Mouse (Mus musculus) layer of hippocampus, adult 9-10 months (tissue): ENCODE measurements around the gene Slc12a7.
"Not testable (repeated sequence)": the region's sequence is repeated elsewhere in the genome, so short reads cannot be mapped to it uniquely, and the experiment has no call there.

ENCODE experiments used
- DNase-seq: peaks from one replicate; pipeline ENCODE4 v3.0.0; 2022; ENCODE audit warnings: low spot score

Gene Slc12a7

DNA sequence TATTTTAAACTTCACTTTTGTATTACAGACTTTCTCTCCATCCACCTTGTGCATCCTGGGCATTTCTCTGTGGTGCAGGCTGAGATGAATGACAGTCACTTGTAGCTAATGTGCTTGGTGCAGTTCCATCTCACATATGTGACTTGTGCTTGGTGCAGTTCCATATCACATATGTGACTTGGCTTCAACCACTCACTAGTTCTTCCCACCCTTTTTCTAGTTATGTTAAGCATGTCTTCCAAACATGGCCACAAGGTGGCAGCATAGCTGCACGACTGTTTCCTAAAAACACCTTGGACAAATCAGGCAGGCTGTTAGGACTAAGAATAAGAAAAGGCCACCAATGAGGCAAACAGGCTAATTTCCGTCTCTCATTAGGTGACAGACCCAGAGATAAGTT lies 14.7 kb upstream of the Slc12a7 start:
- DNase-seq = peak; percentile 82

DNA sequence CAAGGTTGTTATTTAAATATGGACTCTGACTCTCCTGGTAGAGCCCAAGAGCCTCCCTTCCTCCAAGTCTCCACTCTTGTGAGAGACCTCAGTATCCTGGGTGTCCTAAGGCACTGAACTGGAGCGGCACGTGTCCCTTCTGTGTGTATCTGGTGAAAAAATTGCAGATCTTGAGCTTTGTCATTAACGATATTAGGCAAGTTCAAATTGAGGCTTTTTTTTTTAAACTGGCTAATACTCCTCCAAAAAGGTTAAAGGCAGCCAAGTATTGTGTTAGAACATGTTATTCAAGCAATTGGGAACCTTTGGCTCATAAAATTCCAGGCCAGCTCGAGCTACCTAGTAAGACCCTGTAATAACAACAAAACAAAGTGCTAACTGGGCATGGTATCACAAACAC lies 12.7 kb upstream of the Slc12a7 start:
- no peak for DNase-seq

DNA sequence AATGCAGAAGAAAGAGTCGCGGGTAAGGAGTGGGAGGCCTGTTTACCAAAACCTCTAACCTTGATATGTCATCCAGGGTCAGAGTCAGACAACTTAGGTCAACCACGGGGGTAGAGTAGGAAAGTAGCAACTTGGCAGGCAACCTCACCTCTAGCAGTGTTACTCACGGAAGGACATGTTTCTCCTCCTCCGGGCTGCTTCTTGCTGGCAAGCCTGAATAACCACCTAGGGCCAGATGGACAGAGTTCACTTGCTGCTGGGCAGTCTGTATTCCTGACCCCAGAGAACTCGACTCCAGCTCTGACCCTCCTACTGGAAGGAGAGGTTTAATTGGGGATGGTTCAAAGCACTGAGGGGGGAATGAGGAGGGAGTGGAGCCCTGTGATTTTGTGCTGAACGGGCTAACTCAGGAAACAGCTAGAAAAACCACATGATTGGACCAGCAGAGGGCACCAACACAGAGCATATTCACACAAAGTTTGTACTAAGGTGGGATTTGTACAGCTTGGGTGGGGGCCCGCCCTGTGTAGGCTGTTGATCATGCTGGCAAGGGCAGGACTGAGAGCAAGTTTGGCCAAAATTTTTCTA lies 9.7 kb upstream of the Slc12a7 start:
- peak; percentile 13 for DNase-seq

GRCm38 (mm10) chr13:73725315-73725714 lies 7.6 kb upstream of the Slc12a7 start:
- no peak for DNase-seq

DNA sequence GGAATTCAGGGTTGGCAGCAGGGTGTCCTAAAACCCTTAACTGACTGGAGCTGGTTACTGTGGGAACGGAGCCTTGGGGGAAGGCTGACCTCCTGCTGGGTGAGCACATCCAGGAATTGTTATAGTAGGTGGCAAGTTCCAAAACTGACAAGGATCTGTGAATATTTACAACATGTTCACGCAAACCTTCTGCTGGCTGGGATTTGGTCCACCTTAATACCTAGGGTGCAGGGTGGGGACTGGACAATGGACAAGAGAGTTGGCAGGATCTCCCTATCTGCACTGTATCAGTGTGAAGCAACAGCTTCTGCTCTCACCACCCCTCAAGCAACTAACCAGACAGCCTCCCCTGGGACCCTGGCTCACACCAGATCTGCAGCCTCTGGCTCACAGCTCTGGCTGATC lies 5.3 kb upstream of the Slc12a7 start:
- DNase-seq = no peak

DNA sequence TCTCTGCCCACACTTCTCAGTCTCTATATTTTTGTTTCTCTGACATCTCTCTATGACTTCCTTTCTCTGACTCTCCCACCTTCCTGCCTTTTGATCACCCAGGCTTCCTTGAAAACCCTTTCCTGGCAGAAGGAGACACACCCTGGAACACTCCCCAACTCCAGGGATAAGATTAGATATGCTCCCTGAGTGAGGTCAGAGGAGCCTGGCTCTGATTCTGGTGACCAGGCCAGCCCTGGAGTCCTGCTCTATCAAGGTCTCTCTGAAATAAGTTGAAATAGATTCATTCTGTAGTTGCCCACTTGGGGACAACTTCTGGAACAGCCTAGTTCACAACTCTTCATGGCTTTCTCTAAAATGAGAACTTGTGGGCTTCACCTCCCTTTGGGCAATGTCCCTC lies 4.3 kb upstream of the Slc12a7 start:
- DNase-seq = no peak

DNA sequence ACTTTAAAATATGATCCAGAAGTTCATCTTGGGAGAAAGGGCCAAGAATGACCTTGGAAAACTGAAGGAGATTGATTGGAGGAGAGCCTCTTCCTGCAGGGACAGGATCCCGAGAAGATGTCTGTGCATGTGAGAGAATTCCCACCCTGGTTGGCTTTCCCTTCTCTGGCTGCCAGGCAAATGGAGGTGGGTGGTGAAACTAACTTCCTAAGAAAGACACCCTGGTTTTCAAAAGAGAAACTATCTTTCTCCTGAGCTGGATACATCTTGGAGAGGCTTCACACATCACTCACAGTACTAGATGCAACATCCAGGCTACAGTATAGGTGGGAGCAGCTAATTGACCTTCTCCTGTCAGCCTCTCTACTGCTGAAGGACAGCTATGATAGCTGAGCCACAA lies 2.0 kb upstream of the Slc12a7 start:
- DNase-seq = no peak

DNA sequence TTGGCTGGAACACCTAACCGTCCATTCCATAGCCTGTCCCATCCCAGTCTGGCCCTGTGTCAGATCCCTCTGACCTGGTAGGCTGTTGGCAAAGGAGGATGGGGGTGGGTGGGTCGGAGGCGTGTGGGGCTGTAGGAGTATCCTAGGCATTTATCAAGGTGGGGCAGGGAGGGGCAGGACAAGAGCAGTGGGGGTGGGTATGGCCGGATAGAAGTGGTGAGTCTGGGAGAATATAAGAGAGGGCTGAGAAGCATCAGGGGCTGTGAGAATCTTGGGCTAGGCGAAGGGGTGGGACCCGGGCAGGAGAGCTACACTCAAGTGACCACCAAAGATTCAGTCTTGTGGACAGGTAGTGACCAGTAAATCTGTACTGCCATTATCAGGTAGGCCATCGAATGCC lies 659 bp upstream of the Slc12a7 start:
- no peak for DNase-seq

DNA sequence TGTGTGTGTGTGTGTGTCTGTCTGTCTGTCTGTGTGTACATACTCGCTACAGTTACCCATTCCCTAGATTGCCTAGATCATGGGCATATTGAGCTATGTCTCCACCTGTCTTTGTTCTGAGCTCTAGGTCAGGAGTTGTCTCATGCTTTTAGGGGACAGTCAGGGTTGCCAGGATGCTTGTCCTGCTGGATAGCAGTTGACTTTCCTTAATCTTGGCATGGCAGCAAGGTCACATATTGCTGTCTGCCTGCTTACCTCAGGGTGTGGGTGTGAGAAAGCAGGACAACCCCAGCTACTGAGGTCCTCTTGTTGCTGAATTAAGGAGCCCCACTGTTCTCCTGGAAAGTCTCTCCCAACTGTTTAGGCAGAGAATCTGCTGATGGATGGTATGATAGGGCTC lies 1.5 kb downstream of the Slc12a7 start:
- no peak for DNase-seq

DNA sequence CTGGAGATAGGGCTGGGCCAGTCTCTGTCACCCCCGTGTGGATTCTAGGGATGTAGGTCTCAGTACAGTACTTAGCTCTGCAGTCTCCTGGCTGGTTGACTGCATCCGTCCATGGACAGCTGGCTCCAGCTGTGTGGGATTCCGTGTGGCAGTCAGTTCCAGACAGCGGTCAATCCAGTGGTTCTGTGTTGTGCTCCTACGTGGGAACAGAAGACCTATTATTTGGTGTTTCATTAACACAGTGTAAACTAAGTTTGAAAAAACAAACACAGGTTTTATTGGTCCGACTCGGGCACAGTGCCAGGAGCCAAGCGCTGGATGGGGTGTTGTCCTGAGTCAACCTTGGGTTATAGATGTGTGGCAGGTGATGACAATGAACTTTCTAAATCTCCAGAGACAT lies 2.4 kb downstream of the Slc12a7 start:
- DNase-seq = no peak

GRCm38 (mm10) chr13:73735928-73736327 lies 3.0 kb downstream of the Slc12a7 start:
- DNase-seq = no peak

- no peak for DNase-seq
These were observed 4.0 kb downstream of the Slc12a7 start for GRCm38 (mm10) chr13:73736943-73737342.

DNA sequence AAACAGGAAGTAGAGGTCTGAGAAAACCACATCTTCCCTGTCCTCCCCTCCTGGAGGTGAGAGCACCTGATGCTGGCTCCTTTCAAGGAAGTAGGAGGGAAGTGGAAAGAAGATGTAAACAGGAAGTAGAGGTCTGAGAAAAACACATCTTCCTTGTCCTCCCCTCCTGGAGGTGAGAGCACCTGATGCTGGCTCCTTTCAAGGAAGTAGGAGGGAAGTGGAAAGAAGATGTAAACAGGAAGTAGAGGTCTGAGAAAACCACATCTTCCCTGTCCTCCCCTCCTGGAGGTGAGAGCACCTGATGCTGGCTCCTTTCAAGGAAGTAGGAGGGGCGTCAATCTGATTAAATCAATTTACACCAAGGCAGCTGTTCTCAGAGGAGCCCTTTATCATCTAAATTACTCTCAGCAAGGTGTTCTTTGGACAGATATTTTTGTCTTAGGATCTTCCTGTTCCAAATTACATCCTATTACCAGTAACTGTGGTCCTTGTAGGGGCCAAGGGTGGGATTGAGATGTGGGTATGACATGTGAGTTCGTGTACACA lies 7.6 kb downstream of the Slc12a7 start:
- not testable (repeated sequence) for DNase-seq

GRCm38 (mm10) chr13:73742944-73743343 lies 10.1 kb downstream of the Slc12a7 start:
- DNase-seq = no peak

GRCm38 (mm10) chr13:73743662-73744061 lies 10.8 kb downstream of the Slc12a7 start:
- no peak for DNase-seq

DNA sequence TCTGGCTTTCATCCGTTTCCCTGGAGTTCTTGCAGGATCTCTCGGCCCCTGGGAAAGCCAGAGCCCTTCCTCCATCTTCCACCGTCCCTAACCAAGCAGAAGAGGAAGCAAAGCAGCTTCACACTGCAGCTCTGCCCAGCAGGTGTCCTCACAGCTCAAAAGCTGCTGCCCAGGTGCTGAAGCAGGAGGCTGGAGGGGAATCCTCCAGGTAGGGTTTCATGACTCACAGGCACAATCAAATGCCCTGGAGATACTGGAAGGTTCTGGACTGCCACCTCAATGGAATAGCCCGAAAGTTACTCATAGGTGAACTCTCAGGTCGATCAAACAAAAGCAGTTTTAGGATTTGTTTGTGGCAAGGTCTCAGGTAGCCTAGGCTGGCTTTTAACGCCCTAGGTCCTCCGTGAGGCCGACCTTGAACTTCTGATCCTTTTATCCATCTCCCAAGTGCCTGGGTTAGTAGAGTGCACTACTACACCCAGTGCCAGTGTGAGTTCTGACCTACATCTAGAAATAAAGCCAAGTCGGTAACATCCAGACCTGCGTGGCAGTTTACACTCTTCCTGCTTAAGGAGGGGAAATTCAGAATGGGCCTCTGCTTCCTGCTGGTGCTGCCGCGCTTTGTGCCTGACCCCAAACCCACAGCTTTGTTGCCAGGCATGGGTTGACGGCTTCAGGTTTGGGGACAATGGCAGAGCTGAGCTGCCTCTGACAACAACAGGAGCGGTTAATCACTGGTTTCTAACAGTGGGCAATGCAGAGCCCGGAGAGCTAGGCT lies 16.0 kb downstream of the Slc12a7 start:
- DNase-seq = no peak

DNA sequence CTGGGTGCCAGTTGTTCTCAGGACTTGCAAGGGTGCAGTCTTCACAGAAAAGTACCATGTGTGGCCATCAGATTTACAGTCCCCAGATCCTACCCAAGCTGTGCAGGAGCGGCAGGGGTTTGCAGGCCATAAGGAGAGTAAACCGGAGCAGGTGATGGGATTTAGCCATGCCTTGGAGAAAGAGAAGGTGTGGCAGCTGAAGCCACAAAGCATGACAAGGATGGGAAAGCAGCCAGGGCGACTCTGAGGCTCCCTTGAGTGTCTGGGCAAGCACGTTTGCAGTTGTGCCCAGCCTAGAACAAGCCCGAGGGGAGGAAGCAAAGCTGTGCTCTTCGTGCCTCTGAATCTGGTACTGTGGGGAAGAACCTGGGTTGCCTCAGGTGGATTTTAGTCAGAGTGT lies 17.5 kb downstream of the Slc12a7 start:
- DNase-seq = no peak

GRCm38 (mm10) chr13:73751284-73751683 lies 18.4 kb downstream of the Slc12a7 start:
- no peak for DNase-seq

DNA sequence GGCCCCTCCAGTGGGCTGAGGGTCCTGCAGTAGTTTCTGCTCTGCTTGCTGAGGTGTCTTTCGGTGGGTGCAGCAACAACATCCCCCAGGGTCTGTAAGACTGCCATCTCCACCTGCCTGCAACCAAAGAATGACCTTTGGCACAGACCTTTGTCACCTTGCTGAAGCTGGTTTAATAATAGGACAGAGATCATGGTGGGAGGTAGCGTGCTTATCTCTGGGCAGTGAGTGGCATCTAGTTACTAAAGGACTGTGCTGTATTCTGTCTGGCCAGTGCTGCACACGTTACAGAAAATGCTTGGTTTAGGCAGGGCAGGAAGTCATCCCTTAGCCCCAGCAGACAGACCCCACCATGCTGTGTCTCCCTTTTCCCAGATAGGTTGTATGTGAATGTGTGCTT lies 22.9 kb downstream of the Slc12a7 start:
- no peak for DNase-seq

DNA sequence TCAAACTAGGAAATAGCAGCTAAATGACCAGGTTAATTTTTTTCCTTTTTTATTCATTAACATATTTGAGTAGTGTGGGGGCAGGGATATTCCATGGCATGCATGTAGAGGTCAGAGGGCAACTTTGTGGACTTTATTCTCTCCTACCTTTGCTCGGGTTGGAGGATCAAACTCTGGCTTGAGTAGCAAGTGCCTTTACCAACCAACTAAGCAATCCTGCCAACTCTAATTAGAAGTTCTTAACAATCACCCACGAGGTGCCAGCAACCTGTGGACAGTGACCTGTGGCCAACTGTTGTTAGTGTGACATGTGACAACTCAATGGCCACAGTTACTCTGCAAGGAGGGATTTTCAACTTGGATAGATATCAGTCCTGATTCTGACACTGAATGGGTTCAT lies 24.0 kb downstream of the Slc12a7 start:
- no peak for DNase-seq

- no peak for DNase-seq
These were observed 24.5 kb downstream of the Slc12a7 start for GRCm38 (mm10) chr13:73757362-73757761.

- no peak for DNase-seq
These were observed 26.7 kb downstream of the Slc12a7 start for GRCm38 (mm10) chr13:73759596-73759995.

GRCm38 (mm10) chr13:73760126-73760525 lies 27.2 kb downstream of the Slc12a7 start:
- no peak for DNase-seq

DNA sequence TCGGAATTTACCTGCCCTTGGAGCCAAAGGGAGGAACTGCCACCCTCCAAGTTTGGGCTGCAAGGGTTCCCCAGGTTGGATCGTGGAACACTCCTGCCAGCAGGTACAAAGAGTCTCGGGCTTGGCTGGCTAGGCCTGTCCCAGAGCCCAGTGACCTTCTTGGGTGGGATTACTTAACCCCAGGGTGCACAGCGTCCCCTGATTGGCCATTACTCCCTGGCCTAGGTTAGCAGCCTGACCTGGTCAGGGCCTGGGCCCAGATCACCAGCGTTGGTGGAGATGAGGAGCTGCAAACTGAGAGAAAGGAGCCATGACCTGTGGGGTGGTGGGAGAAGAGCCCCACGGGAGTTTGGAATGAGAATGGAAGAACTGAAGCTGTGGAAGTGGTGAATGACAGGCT lies 30.0 kb downstream of the Slc12a7 start:
- DNase-seq = no peak
